Mouse (Mus musculus) megakaryocyte-erythroid progenitor cell, adult 5 weeks (primary cell): Measurements from ENCODE around the gene Acvr2a. TPM values are rescaled to one million over a fixed set of nuclear protein-coding genes. Genes with fewer than 3 reads are reported as not detected.

Source experiments
- polyA plus RNA-seq: library from polyadenylated mRNA; stranded (reverse); fragments of >175 nt; gene quantifications from 2 replicates; pipeline ENCODE4 v1.2.3, GENCODE M21; 2012

Gene Acvr2a
- polyA plus RNA-seq = 0.20 and 0.29 TPM in 2 replicates

GRCm38 (mm10) chr2:48813371-48814222 is at the start of gene Acvr2a:
TSS of gene Acvr2a (plus strand) at chr2:48814109.

DNA sequence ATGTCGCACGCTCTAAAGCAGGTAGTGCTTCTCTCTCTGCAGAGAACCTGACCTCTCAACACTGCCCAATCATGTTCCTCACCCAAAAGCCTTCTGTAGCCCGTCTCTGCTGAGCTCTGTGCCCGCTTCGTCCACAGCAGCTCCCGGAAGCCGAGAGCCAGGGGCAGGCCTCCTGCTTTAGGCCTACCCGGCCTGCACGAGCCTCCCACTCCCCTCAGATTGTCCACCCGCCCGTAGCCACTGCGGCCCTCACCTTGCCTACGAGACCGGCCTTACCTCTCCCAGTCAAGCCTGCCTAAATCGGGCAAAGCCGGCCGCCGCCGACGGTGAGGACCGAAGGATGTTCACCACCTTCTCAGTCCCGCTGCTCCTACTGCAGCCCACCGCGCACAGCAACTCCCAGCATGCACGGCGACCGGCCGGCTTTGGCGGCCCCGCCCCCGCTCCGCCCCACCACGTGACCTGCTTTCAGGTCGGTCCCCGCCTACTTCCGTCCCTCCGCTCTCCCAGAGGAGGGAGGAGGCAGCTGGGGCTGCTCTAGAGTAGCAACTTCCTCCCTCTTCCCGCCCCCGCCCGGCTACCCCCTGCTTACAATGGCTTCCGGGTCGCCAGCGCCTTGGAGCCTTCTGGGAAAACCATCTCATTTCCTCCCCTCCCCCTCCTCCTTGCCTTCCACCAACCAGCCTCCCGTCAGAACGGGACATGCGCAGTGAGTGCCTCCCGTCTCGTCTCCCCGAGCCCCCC is 135.1 kb downstream of the Acvr2a start, which contains the start of gene Mbd5:
Gene Mbd5 (plus strand): TSS at position 668 of the 744 bp plus-strand sequence.

GRCm38 (mm10) chr2:48950252-48950315 is 136.2 kb downstream of the Acvr2a start, which contains the start of gene Orc4:
TSS of gene Orc4 (minus strand) at chr2:48950277.

Other genes with a start within 250 kb of the Acvr2a start
- gene Mbd5, start 135.4 kb downstream of the Acvr2a start, polyA plus RNA-seq = 0.90 and 2.5 TPM in 2 replicates
- gene Orc4, start 136.2 kb downstream of the Acvr2a start, polyA plus RNA-seq = 15.4 and 16.1 TPM in 2 replicates